Mouse (Mus musculus) skeletal muscle tissue, adult 2 months (tissue): ENCODE data around the gene Atad1.
"Not testable (repeated sequence)": the region's sequence is repeated elsewhere in the genome, so short reads cannot be mapped to it uniquely, and the experiment has no call there.

Experiments used
- DNase-seq: peaks from one replicate; pipeline ENCODE4 v3.0.0-alpha.2; 2012; ENCODE audit warnings: low read depth, low spot score

Gene Atad1

DNA sequence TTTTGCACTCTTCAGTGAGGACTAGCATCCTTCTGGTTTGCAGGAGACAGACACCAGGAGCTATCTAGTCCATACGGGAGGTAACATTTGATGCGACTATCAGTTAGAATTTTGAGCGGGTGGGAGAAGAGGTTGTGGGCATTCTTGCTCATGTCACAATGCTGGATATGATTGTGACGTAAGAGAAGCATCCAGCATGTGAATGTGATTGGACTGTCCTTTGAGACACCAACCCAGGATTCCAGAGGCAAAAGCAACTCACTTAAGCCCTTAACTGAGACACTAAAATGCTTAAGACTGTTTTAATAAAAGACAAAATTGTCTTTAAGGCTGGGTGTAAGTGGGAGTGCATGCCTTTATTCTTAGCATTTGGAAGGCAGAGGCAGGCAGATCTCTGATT lies at the start of gene Atad1:
Gene Atad1, minus strand, starts transcription at position 101 of the 400 bp plus-strand sequence.
- no peak for DNase-seq

DNA sequence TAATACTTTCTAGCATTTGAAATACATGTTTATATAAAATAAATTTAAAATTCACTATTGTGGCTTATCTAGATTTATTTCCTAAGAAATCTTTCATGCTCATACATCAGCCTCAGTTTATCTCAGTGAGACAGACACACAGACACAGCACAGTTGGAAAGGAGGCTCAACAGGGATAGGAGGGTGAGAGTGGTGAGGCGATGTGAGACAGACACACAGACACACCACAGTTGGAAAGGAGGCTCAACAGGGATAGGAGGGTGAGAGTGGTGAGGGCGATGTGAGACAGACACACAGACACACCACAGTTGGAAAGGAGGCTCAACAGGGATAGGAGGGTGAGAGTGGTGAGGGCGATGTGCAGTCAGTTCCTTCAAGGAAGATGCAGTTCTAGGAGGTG lies 48.4 kb upstream of the Atad1 start:
- not testable (repeated sequence) for DNase-seq

DNA sequence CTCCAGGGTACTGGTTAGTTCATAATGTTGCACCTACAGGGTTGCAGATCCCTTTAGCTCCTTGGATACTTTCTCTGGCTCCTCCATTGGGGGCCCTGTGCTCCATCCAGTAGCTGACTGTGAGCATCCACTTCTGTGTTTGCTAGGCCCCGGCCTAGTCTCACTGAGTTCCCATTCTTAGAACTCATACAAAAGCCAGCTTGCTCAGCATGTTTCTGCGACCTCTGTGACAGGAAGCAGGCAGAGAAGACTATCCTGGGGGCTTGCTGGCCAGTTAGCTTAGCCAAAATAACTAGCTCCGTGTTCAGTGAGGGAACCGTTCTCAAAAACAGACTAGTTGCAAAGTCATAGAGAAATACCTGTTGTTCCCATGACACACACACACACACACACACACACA lies 47.8 kb upstream of the Atad1 start:
- DNase-seq: not testable (repeated sequence)

DNA sequence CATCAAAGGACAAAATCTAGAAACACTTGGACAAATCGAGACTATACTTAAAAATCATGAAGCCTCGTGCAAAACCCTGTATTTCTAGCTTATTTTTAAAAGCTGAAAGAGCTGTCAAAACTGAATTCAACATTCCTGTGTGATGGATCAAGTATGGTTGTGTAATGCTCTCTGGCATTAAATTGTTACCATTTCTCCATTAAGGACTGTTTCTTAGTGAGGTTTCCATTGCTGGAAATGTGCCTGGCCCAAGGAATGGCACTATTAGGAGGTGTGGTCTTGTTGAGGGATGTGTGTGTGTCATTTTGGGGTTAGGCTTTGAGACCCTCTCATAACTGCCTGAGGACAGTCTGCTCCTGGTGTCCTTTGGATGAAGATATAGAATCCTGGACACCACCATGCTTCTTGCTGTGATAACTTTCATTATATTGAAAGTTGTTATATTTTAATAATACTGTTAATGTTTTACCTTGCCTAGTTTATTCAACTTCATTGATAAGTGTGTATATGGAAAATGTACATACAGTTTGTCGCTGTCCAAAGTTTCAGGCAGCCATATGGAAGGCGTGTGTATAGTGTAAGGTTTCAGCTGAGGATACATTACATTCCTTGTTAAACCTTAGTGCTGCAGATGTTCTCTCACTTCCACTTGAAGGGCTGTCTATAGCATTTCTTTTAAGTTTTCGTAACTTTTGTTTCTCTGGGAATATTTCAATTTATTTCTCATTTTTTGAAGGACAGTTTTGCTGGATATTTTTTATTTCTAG lies 41.9 kb upstream of the Atad1 start:
- DNase-seq: no peak

DNA sequence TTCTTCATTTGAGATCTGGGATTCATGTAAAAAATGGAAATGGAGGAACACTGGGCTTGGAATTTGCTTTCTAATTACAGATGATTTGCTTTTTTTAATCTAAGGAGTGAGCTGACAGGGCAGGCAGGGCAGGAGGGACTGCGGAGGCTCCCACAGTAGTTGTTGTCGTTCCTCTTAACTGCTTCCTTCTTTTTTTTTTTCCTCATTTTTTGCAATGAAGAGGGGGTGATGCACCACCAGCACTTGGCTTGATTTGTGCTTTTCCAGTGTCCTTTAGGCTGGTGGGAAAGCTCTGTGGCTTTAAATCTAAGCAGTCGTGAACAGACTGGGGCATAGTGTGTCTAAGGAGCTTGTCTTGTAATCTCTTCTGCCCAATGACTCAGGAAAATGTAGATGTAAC lies 39.5 kb upstream of the Atad1 start:
- no peak for DNase-seq

DNA sequence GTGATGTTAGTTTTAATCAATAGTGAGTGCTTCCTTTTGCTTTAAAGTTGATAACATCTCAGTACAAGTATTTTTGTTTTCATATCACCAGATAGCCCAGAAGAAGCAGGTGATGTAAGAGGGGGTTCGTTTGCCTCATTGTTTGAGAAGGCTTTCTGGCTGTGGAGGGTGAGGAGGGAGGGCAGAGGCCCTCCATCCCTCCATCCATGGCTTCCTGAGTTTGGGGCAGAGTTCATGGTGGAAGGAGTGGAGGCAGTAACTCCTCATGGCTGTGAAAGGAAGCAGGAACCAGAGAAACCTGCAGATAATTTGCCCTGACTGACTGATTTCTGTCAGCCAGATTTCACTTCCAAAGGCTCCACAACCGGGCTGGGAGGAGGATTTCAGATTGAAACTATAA lies 38.8 kb upstream of the Atad1 start:
- no peak for DNase-seq

DNA sequence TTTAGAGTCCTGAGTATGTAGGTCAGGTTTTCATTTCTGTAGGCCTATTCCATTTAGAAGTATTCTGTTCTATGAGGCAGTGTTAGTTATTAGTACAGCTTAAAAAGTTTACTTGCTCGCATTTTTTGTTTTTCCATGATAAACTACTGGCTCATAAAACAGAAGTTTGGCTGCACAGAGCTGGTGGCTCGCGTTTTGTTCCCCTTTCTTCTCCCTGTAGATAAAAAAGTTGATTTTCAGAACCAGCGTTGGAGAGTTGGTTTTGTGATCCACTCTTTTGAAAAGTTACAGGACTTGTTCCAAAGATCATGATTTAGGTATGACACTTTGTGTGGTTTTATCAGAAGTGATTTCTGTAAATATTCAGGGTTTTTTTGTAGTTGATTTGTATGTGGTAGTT lies 22.9 kb upstream of the Atad1 start:
- no peak for DNase-seq

DNA sequence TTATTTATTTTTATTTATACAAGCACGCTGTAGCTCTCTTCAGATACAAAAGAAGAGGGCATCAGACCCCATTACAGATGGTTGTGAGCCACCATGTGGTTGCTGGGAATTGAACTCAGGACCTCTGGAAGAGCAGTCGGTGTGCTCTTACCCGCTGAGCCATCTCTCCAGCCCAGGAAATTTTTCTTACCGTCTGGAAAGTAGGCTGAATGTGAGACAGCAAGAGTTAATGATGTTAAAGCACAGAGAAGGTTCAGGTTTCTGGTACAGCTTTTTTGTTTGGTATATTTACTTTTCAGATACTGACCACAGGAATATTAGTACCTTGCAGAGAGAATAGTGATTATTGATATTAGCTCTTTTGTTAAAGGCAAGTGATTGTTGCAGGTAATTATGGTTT lies 21.6 kb upstream of the Atad1 start:
- DNase-seq: no peak

DNA sequence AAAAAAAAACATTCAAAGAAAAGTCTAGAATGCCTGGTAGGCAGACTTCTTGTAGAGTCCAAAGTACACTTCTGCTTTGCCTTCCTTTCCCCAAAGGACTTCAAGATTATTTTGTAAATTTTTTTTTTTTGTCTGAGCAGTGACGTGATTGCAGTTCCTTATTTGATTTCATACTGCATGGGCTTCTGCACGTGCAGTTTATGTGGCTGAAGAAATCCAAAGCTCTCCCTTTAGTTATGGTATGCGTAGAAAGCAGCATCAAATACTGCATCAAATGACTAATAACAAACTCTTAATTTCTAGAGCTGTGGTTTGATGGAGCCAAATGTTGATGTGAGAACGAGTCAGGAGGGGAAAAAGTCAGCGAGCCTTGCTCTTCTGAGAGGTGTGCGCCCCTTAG lies 20.9 kb upstream of the Atad1 start:
- DNase-seq: peak; percentile 30

DNA sequence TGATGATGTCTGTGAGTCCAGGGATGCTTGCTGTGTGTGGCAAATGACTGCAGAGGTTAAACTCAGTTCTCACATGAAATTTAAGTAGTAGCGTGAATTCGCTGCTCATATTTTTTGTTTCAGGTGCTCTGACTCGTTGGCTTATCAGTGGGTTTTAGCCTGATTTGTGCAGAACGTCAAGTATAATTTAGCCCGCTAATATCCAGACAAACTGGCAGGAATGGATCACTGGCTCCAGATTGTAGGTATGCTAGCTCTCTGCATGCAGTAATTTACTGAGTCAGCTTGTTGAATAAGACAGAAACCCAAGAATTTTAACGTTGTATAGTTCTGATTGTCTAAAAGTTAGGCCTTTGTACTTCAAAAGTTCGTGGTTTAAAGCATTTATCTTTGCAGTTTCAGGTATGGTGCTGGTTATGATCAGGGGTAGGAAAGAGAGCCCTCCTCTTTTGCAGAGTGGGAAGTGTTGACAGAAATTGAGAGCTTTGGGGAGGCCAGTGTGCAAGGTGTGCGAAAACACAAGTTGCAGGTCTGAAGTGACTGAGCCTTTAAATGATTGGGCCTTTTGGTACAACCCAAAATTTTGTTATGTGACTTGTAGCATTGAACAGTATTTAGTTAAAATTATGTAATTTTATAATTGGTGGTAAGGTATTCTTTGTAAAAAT lies 19.9 kb upstream of the Atad1 start:
- DNase-seq: no peak

DNA sequence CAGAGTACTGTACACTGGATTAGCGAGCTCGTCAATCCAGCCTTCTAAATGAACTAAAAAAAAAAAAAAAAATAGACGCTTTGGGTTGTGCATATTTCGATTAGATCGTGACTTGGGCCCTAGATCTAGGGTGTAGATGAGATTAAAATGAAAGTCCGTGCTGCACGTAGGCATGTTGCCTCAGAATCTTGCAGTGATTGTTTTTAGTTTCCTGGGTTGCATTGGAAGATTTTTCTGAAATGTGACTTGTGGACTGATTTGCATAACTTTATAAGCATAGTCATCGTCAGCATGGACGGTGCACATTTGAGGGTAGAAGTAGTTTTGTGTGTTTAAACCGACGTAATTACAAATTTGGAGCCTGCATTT lies 19.2 kb upstream of the Atad1 start:
- DNase-seq: no peak

DNA sequence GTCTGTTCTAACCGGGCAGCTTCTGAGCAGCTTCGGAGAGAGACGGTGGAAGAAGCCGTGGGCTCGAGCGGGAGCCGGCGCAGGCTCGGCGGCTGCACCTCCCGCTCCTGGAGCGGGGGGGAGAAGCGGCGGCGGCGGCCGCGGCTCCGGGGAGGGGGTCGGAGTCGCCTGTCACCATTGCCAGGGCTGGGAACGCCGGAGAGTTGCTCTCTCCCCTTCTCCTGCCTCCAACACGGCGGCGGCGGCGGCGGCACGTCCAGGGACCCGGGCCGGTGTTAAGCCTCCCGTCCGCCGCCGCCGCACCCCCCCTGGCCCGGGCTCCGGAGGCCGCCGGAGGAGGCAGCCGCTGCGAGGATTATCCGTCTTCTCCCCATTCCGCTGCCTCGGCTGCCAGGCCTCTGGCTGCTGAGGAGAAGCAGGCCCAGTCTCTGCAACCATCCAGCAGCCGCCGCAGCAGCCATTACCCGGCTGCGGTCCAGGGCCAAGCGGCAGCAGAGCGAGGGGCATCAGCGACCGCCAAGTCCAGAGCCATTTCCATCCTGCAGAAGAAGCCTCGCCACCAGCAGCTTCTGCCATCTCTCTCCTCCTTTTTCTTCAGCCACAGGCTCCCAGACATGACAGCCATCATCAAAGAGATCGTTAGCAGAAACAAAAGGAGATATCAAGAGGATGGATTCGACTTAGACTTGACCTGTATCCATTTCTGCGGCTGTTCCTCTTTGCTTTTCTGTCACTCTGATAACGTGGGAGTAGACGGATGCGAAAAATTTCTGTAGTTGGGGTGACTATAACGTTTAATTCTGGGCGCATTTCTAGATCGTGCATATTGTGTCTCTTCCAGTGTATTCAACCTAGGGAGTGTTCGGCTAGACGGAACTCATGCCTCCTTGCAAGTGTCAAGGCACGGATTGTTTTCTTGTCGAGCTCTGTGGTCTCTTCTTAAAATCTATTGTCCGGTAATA lies 18.5 kb upstream of the Atad1 start:
- peak; percentile 28 for DNase-seq

DNA sequence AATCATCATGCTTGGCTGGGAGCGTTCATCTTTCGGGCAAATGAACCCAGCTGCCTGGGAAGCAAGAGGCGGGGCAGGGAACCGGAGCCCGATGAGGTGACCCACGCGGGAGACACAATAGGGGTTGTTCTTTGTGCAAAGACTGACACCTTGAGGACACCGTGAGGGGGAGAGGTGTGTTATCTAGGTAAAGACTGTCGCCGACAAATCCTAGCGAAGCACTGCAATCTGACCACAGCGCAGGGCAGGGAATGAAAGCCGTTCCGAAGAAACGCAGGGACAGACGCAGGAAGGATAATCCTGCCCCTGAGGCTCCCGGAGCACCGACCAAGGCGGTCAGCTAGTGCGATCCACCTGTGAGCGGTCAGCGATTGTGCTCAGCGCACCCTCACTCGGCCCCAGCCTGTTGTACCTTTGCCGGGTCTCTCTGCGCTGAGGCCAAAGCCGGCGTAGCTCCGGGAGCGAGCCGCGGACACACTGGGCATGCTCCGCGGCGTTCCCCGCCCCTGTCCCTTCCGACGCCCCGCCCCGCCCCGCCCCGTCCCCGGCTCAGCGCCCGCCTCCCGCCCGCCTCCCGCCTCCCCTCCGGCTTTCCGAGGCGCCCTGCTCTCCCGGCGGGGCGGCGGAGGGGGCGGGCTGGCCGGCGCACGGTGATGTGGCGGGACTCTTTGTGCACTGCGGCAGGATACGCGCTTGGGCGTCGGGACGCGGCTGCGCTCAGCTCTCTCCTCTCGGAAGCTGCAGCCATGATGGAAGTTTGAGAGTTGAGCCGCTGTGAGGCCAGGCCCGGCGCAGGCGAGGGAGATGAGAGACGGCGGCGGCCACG lies 17.5 kb upstream of the Atad1 start, which contains the start of gene Pten:
Gene Pten, plus strand, starts transcription at position 598 of the 826 bp plus-strand sequence.
- peak; percentile 92 for DNase-seq

DNA sequence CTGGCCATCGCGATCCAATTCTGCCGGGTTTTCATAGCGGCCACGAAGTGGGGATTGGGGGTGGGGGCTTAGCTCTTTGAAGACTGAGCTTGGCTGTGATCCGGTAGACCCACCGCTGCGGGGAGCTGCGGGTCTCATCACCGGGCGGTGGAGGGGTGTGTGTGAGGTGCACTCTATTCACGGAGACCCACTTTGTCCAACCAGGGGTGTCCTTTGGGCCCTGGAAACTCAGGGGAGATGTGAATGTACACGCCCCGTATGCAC lies 17.0 kb upstream of the Atad1 start:
- no peak for DNase-seq

DNA sequence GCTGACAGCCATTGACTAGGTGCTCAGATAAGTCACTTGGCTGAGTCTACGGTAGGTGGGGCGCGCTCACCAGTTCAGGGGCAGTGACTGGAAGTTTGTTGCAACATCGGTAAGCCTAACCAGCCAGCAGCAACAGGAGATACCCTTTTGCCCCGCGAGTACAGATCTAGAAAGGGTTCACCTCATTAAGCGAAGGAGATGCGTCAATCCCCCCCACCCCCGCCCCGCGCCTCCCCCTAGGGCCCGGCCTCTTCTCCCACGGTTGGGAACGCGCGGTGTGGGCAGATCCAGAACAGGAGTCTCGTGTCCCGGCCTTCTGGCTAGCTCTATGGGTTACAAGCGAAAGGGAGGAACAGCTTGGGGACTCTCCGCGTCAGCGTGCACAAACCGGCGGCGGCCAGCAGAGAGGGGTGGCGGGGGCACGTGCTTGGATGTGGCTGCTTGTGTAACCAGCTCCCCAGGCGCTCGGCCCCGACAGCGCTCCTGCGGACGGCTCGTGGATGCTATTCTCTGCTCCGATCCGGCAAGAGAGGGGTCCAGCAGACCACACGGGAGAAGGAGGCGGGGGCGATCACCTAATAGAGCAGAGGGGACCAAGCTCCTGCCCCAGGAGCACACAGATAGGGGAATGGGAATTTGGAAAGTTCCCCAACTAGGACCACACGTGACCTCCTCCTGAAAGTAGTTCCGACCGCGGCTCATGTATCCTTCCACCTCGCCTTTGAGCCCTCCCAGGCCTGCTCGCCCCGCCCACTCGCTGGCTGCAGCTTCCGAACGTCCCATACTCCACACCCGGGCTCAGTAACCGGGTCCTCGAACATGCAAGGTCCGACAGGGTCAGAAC lies 16.4 kb upstream of the Atad1 start:
- peak; percentile 98 for DNase-seq

DNA sequence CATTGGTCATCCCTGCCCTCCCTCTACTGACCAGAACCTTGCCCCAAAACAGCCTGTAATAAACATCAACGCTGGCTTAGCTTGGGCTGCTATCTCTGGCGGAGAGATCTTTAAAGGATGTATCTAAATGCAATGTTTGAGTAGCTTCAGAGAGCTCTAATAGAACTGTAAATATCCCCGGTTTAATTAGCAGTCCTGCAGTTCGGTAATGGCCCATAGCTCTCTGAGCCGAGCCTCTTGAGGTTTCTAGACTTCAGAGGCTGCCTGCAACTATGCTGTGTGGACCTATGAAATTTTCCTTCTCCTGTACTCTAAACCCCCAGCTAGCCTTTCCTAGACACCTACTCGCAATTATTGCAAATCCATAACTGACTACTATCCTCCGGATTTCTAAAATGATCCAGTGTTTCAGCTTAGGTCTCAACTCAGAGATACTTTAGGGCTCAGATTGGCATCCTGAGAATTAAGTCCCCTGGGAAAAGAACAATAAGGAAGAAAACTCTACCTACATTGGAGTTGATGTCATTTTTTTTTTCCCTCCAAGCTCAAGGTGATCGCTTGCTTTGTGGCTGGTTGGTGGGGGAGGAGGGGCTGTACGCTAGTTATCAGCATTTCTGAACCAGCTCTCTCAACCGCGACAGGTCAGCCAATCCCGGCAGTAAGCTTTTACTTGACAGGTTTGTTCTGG lies 15.7 kb upstream of the Atad1 start:
- DNase-seq: no peak

DNA sequence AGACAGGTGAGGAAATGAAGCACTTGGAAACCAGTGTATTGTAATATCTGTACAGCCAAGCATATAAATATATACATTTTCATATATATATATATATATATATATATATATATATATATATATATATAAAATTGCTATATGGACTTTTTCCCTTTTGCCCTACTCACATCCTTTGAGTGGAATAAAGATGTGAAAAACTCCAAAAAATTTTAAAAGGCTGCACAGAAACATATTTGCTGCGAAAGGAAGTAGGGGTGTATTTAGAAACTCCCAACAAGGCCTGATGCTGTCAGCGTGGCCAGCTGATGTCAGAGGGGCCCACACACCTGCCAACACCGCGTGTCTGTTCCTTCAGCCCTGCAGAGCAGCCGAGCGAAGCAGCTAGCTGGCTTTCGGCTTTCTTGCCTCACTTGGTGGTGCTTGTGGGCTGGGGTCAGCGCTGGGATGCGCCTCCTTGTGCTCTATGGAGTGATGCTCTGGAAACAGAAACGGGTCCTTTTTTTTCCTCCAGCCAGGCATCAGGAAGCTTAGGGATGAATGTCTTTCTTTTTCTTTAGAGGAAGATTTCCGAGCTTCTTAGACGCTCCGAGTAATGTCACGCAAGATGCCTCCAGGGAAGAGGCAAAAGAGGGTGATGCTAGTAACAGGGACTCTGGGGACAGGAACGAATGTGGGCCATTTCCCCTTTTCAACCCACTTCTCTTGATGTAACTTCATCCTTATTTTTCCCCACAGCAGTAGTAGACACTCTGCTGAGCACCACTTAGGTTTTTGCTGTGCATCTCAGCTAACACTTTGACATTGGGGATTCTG lies 14.8 kb upstream of the Atad1 start:
- no peak for DNase-seq

DNA sequence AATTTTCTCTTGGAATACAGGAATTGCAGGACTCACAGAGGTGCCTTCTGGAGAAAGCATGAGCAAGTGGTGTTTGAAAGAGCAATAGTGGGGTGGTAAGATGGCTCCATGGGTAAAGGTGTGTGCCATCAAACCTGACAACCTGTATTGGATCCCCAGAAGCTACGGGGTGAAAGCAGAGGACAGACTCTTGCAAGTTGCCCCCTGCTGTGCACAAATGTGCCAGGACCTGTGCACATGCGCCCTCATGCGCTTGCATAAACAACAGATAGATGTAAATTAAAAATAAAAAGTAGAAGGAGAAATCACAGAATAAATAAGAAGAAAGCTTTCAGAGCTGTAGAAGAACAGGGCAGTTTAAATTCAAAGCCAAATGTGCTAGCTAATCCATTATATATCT lies 13.8 kb upstream of the Atad1 start:
- DNase-seq: no peak

DNA sequence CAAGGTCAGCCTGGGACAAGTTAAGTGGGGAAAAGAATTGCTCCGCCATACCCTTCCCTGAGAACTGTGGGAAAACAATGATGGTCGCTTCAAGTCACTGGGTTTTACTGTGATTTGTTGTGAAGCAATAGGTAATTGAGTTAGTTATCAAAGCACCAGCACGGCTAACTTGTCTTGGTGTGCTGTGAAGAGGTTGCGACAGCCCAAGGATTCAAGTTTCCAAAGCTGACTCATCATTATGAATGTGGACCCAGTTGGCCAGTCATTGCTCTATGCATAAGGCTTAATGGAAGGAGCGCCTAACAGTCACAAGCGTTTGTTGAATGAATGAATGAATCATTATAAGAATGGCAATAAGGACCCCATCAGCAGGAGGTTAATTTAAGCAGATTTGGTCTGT lies 12.8 kb upstream of the Atad1 start:
- no peak for DNase-seq
